Mouse (Mus musculus) megakaryocyte, adult 5-6 weeks (primary cell): Measurements from ENCODE around the gene Focad. TPM values are rescaled to one million over a fixed set of nuclear protein-coding genes. Genes with fewer than 3 reads are reported as not detected.

ENCODE experiments used
- ATAC-seq: 2 replicates; pipeline ENCODE4 v1.8.0; 2016; ENCODE audit warnings: mild to moderate bottlenecking, inconsistent platforms; ENCODE audit not compliant: poor library complexity, severe bottlenecking
- total RNA-seq, 2 experiments: library from RNA; stranded (forward) in 1 of 2; stranded (reverse) in 1 of 2; fragments of 153-499, 151-499 nt in 1 of 2; fragments of 221-1000, 200-1000 nt in 1 of 2; gene quantifications; 2 replicates each; pipeline versions ENCODE4 v1.2.3 to v1.2.4; 2015 to 2017

The Focad gene
- total RNA-seq, 2 experiments from 2014 or later, result 3.7 to 4.8 TPM

DNA sequence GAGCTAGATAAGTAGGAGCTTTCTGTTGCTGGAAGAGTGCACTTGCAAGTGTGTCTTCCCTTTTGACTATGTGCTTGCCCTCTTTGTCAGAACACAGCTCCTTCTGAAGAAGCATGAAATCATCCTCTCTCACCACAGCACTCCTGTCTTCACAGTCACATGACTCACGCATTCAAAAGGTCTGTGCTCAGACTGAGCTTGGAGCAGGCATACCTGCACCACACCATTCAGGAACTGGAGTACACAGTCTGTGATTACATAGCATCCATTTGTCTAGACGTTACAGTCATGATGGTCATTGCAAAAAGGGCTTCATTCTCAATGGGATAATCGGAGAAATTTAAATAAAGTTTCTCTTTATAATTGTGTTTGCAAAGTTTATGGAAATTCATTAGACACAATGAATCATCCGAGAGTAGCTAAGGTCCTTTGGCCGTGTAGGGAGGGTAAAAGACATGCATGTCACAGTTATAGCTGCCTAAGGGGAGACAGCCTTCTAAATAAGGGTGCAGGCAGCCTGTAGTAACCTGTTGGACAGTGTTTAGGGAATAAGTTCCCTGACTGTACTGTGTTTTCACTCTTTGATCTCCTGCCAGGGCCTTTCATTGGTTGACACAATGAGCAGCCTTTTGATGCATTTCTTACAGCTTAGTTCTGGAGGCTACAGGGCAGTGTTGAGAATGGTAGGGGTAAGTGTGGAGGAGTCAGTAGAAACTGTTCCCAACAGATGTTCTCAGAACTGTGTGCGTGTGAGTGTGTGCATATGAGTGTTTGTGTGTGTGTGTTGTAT is 206.6 kb downstream of the Focad start:
- no peak for ATAC-seq

DNA sequence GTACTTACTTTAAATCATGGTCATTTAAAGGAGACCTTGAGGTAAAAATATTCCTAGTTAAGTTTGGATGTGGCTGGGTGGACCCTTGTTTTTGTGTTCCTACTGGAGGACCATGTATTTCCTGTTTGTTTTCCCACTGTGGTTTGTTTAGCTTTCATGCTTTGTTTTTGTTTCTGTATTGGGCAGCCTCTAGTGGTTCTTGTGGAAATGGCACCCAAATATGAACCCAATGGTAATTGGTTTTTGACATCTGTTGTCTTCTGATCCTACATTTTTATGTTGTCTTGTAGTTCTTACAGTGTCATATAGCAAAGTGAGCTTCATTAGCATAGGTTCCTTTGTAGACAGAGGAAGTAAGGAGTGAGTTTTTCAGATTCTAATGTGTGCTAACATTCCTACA is 207.9 kb downstream of the Focad start:
- 0 out of 2 replicates have a peak, but pooled peaks have one; percentile 40 for ATAC-seq

GRCm38 (mm10) chr4:88307691-88308090 is 213.3 kb downstream of the Focad start:
- ATAC-seq, result no peak

DNA sequence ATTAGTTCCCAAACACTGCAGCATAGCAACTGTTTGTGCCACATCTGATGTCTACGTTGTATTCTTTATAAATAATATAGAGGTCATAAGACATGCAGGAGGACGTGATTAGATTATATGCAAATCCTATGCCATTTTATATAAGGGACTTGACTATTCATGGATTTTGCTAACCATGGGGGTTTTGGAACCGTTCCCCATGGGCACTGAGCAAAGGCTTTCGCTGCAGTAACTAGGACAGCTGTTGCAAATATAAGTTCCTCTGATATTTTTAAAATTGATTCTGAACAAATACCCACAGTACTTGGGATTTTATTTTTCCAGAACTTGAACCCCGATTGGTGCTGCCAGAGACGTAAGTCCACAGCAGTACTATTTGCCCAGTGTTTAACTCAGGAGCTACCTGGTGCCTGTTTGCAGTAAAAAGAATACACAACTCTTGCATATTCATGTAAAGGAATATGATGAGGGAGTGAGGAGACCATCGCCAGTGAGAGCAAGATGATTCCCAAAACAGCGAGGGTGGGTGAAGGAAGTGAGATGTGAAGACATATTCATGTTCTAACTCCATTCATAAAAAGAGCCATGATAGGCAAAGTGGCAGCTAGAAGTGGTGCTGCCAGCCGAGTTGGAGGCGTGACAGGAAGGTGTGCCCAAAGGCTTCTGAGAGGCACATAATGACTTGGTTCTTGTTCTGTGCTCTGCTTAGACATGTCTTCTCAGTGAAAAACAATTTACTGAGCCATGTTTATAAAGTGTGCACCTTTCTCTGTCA is 214.1 kb downstream of the Focad start:
- no peak for ATAC-seq

GRCm38 (mm10) chr4:88309676-88310075 is 215.2 kb downstream of the Focad start:
- ATAC-seq, result peak; percentile 80

DNA sequence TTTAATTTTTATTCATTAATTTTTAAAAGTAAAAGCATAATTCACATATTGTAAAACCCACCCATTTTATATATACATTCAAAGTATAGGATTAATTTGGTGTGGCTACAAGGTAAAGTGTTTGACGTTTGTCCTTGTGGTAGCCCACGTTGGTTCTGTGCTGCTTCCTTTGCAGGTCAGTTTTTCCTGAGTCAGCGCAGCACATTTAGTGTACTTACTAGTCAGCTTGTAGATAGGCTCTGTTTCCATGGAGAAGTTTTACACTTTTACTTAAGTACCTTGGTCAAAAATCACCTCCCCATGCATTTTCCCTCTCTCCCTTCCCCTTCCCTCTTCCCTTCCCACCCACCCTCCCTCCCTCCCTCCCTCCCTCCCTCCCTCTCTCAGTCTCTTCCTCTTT is 220.5 kb downstream of the Focad start:
- 0 out of 2 replicates have a peak, but pooled peaks have one; percentile 30 for ATAC-seq

GRCm38 (mm10) chr4:88320067-88320466 is 225.6 kb downstream of the Focad start:
- no peak for ATAC-seq

- ATAC-seq, result no peak
These were observed 231.0 kb downstream of the Focad start for GRCm38 (mm10) chr4:88325392-88325791.

DNA sequence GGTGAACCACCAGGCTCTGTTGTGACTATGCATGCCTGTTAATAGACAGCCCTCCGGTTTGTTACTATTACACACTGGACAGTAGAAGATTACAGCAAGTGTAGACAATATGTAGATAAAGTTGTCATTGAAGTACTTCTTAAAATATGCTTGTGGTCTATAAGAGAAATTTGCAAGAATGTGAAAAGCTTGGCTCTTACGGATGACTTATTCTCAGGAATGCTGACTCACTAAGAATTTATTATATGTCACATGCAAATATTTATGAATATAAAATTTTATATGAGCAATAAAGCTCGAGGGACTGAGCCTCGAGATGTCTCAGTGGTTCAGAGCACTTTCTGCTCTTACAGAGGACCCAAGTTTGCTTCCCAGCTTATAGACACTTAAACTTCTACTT is 240.1 kb downstream of the Focad start:
- no peak for ATAC-seq

DNA sequence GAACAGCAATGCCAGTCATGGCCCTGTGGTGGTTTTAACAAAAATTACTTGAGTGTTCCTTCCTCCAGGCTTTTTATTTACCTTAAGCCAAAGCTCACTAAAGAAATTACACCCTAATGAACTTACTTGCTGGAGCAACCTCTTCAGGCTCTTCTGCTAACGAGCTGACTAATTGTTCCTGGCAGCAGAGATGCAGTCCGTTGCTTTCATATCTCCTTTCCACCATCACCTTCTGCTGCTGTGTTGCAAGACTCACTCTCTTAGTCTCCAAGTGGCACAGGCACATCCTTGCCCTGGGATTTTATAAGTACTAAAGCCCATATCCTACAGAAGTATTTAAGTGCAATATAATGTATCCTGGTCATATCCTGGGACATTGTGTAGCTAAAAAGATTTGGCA is 242.3 kb downstream of the Focad start:
- peak; percentile 77 for ATAC-seq

GRCm38 (mm10) chr4:88337365-88337764 is 242.9 kb downstream of the Focad start:
- ATAC-seq, result peak; percentile 50; the same call in 1 of the 2 replicates

DNA sequence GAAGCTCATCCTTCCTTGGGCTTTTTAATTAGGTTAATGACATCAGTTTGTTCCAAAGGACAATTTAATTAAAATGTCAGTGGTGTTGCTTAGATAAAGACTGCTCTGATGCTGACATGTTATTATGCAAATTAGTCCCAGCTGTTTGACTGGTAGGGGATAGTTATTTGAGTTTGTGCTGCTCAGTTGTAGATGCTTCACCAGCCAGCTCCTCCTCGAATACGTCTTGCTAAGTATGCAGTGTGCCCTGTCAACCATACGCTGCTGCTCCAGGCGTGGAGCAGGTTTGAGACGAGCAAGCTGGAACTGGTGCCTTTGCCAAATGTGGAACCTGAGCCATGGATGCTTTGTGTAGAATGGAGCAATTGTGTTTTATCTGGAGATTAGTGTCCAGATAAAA is 243.7 kb downstream of the Focad start:
- no peak for ATAC-seq

GRCm38 (mm10) chr4:88344468-88344867 is 250.0 kb downstream of the Focad start:
- ATAC-seq, result no peak

DNA sequence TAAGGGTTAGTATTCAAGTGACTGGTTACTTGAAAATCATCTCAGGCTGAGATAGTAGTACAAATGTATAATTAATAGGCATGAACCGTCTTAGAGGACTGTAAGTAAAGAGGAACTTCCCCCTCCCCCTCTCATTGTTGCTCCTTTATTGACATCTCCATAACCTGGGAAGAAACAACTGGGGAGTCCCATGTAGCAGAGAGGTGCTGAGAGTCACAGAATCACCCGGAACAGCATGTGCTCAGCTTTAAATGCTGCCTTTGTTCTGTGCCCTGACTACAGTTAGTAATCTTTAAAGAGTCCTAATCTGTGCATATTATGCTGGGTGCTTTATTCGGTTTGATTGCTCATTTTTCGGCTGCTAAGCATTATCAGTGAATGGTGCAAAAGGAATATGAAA is 250.6 kb downstream of the Focad start:
- ATAC-seq, result no peak

- no peak for ATAC-seq
These were observed 251.5 kb downstream of the Focad start for GRCm38 (mm10) chr4:88345938-88346337.

DNA sequence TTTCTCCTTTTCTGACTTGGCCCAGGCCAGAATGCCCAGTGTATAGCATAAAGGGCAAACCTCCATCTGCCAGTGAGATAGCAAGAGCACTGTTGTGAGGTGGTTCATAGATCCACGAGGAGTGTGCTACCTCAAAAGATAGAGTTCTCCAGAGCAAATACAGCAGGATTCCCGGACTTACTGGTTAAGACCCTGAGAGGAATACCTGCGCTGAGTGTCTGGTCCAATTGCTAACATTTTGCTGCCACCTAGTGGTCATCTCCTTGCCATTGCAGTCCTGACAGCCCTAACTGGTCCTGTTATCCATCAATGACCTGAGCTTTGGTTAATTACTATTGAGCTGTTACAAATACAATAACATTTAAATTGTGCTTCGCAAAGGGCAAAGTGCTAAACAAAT is 256.5 kb downstream of the Focad start:
- ATAC-seq, result peak; percentile 93

DNA sequence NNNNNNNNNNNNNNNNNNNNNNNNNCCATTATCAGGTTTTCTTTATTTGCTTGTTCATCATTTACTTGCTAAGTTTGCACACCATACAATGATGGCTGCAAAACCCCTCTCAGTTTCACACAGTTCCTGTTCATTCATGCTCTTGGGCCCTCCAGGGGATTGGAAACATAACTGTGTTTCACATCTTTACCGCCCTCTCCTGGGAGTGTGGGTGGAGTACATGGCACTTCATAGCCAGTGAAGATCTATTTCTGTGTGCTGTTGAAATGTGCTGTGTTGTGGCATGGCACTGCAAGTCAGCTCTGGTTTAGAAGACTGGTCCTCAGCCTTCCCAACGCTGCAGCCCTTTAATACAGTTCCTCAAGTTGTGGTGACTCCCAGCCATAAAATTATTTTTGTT is 262.2 kb downstream of the Focad start:
- ATAC-seq, result peak; percentile 68

GRCm38 (mm10) chr4:88357431-88357830 is 263.0 kb downstream of the Focad start:
- no peak for ATAC-seq

- no peak for ATAC-seq
These were observed 275.5 kb downstream of the Focad start for GRCm38 (mm10) chr4:88369951-88370350.

DNA sequence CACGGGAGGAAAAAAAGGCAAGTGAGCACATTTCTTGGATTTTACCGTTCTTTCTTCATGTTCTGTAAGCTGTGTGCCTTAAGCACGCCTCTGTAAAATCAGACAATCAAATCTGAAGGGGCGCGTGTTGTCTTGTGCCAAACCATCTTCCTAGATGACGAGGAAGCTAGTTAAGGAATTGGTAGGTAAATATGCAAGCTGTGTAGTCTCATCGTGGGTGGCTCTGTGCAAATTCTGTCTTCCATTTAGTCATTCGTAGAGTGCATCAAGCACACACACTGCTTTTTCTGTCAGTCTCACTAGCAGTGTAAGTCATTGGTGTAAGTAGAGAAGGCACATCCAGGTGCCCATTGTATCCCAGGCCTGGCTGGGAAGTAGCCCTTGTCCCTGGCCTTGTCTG is 276.4 kb downstream of the Focad start:
- no peak for ATAC-seq

DNA sequence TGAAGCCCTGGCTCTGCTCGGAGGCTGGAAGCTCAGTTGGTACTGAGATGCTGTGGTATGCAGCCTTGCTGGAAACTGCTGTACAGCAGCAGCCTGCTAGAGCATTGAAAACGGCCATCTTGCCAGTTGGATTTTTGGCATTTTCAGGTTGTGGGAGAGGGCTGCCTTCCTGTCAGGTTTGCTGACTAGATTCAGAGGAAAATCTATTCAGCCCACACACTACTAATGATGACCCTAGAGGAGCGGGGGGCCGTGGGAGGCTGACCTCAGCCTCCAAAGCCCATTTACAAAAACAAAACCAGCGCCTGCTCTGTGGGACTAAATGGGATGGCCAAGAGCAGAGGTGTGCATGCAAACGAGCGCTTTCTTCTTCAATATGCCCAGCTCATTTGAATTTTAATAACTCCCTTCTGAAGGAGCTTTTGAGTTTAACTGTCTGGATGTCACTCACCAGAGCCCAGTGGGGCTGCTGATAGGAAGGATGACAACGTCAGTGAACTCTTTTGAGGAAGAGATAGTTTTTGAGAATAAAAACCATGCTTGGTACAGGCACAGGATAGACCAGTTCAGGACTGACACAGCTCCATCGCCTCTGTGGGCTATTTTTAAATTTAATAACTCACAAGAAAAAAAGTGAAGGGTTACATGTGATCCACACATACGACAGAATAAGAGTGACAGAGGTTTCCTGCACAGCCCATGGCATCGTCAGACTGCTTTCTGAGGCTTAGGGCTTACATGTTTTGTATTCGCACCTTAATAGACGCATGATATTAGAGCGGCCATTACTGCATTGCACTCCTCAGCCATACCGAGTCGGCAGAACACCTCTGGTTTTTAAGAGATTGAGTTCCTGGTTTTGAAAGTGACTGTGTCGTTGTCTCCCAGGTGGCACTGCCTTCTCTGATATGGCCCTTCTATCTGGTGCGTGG is 278.1 kb downstream of the Focad start:
- ATAC-seq, result no peak
